9 mouse cellular contexts compared by ENCODE assay signal in genomic region chr8:84454532-84454931, GRCm38 (mm10).
DNase-seq lines count a peak whose midpoint lies in the region; ATAC-seq and TF ChIP-seq lines count a peak whose summit lies in the region.
"Had no signal": no experiment of that assay in that cellular context is flagged by ENCODE, and none has a peak within 500 bp of the region (broad histone marks: within the 10 kb centered on the region; RNA-seq: fewer than 3 reads in every experiment).

No protein-coding gene starts in this region.

- WGBS in hindbrain, embryonic 10.5 days, result 39% methylated on average over 6 of the region's 6 CpGs
- WGBS in hindbrain, embryonic 16.5 days, result 56% methylated on average over 6 of the region's 6 CpGs
- WGBS in hindbrain, embryonic 13.5 days, result 44% methylated on average over 6 of the region's 6 CpGs
- WGBS in lung, postnatal 0 days, result 26% methylated on average over 6 of the region's 6 CpGs

- 0 out of 2 replicates have a peak, but pooled peaks cover 5% of the 10 kb centered on the region for H3K36me3 ChIP-seq in hindbrain, embryonic 10.5 days
- H3K36me3 ChIP-seq in hindbrain, embryonic 16.5 days (ENCODE audit: control insufficient read depth, insufficient read depth, low read length), result no peaks in the 10 kb centered on the region
- H3K36me3 ChIP-seq in ES-E14 (ENCODE audit: control insufficient read depth, insufficient read depth, low read length, poor library complexity, severe bottlenecking), result 0 out of 2 replicates have a peak, but pooled peaks cover 2% of the 10 kb centered on the region
- H3K36me3 ChIP-seq in hindbrain, embryonic 13.5 days, result peaks cover 13% of the 10 kb centered on the region
- no peaks in the 10 kb centered on the region for H3K36me3 ChIP-seq in lung, postnatal 0 days (ENCODE audit: insufficient read depth, low read length)
- H3K36me3 ChIP-seq: stomach, embryonic 15.5 days had no signal

- peaks cover 21% of the 10 kb centered on the region for H3K4me1 ChIP-seq in hindbrain, embryonic 10.5 days (replicated peaks)
- H3K4me1 ChIP-seq in hindbrain, embryonic 16.5 days (ENCODE audit: control insufficient read depth, insufficient read depth, low read depth, low read length), result peaks cover 5% of the 10 kb centered on the region
- H3K4me1 ChIP-seq in ES-E14 (ENCODE audit: control insufficient read depth in 2 of 2, insufficient read depth in 2 of 2, low read length in 2 of 2, poor library complexity in 1 of 2), result peaks cover 0 to 6% of the 10 kb centered on the region in 2 experiments; a peak in 2 of 4 replicates
- peaks cover 20% of the 10 kb centered on the region for H3K4me1 ChIP-seq in hindbrain, embryonic 13.5 days (replicated peaks)
- H3K4me1 ChIP-seq in lung, postnatal 0 days (ENCODE audit: insufficient read depth, low read depth, low read length), result no peaks in the 10 kb centered on the region
- H3K4me1 ChIP-seq: stomach, embryonic 15.5 days had no signal

- H3K9me3 ChIP-seq in hindbrain, embryonic 10.5 days, result no peaks in the 10 kb centered on the region
- H3K9me3 ChIP-seq in hindbrain, embryonic 16.5 days (ENCODE audit: control insufficient read depth, low read length), result no peaks in the 10 kb centered on the region
- no peaks in the 10 kb centered on the region for H3K9me3 ChIP-seq in ES-E14 (ENCODE audit: control insufficient read depth, insufficient read depth, low read depth, low read length)
- H3K9me3 ChIP-seq in hindbrain, embryonic 13.5 days, result no peaks in the 10 kb centered on the region
- no peaks in the 10 kb centered on the region for H3K9me3 ChIP-seq in lung, postnatal 0 days (ENCODE audit: low read length)
- H3K9me3 ChIP-seq: stomach, embryonic 15.5 days had no signal

- H3K4me3 ChIP-seq in hindbrain, embryonic 10.5 days, result no peak overlapping the region
- H3K4me3 ChIP-seq in hindbrain, embryonic 16.5 days (ENCODE audit: low read length), result no peak overlapping the region
- H3K4me3 ChIP-seq in ES-E14 (ENCODE audit: insufficient read depth in 1 of 2, low read depth in 1 of 2, low read length in 2 of 2, poor library complexity in 1 of 2, severe bottlenecking in 1 of 2), result no peak overlapping the region
- H3K4me3 ChIP-seq in hindbrain, embryonic 13.5 days, result no peak overlapping the region
- no peak overlapping the region for H3K4me3 ChIP-seq in lung, postnatal 0 days (ENCODE audit: low read depth, low read length)
- H3K4me3 ChIP-seq: stomach, embryonic 15.5 days had no signal

- H3K4me2 ChIP-seq in hindbrain, embryonic 16.5 days (ENCODE audit: low read length), result no peak overlapping the region
- no peak overlapping the region for H3K4me2 ChIP-seq in hindbrain, embryonic 13.5 days
- H3K4me2 ChIP-seq in lung, postnatal 0 days (replicated peaks; ENCODE audit: low read depth, low read length), result no peak overlapping the region
- H3K4me2 ChIP-seq: stomach, embryonic 15.5 days had no signal

- ATAC-seq in hindbrain, embryonic 16.5 days, result no peak
- no peak for ATAC-seq in hindbrain, embryonic 13.5 days (ENCODE audit: low FRiP score)
- ATAC-seq in lung, postnatal 0 days, result peak; percentile 44; the same call in 1 of the 2 replicates

- no peaks in the 10 kb centered on the region for H3K27me3 ChIP-seq in hindbrain, embryonic 10.5 days (ENCODE audit: insufficient read depth, poor library complexity, severe bottlenecking)
- no peaks in the 10 kb centered on the region for H3K27me3 ChIP-seq in hindbrain, embryonic 16.5 days (replicated peaks; ENCODE audit: control insufficient read depth, insufficient read depth, low read length)
- no peaks in the 10 kb centered on the region for H3K27me3 ChIP-seq in hindbrain, embryonic 13.5 days
- no peaks in the 10 kb centered on the region for H3K27me3 ChIP-seq in lung, postnatal 0 days (replicated peaks; ENCODE audit: insufficient read depth, low read length)
- H3K27me3 ChIP-seq: stomach, embryonic 15.5 days had no signal

- peak; percentile 79 for DNase-seq in hindbrain, embryonic 10.5 days (ENCODE audit: low spot score)
- peak; percentile 45 for DNase-seq in ES-E14 (ENCODE audit: low read depth, low spot score)
- DNase-seq in cerebellum, postnatal 25 days, result peak; percentile 58 to 71
- peak; percentile 64 for DNase-seq in lung, postnatal 0 days (ENCODE audit: low spot score)
- DNase-seq in thymus, postnatal 14 days, result peak; percentile 52
- DNase-seq in frontal cortex, postnatal 14 days (ENCODE audit: low spot score in 2 of 2), result no peak

- in situ Hi-C loops in ES-E14 (cut with MboI; ENCODE audit: low sequenced_read_pairs in 2 of 2, unreplicated experiment in 2 of 2), result no loop called here

- no peak overlapping the region for H3K27ac ChIP-seq in hindbrain, embryonic 10.5 days
- no peak overlapping the region for H3K27ac ChIP-seq in hindbrain, embryonic 16.5 days (ENCODE audit: low read depth, low read length)
- H3K27ac ChIP-seq in ES-E14 (ENCODE audit: insufficient read depth, low read depth, low read length, poor library complexity, severe bottlenecking), result no peak overlapping the region
- 0 out of 2 replicates have a peak overlapping the region, but pooled peaks have one; percentile 3 for H3K27ac ChIP-seq in hindbrain, embryonic 13.5 days
- no peak overlapping the region for H3K27ac ChIP-seq in lung, postnatal 0 days (ENCODE audit: low read length)
- H3K27ac ChIP-seq: stomach, embryonic 15.5 days had no signal

- peak; percentile 60 for TF ChIP-seq CTCF in lung, postnatal 0 days (IDR thresholded peaks at IDR 0.05)

- TF ChIP-seq EP300 in lung, postnatal 0 days (IDR thresholded peaks at IDR 0.05), result no peak

- no peak overlapping the region for H3K9ac ChIP-seq in hindbrain, embryonic 16.5 days (ENCODE audit: low read depth, low read length)
- no peak overlapping the region for H3K9ac ChIP-seq in ES-E14 (ENCODE audit: insufficient read depth, low read depth, low read length, poor library complexity, severe bottlenecking)
- H3K9ac ChIP-seq in hindbrain, embryonic 13.5 days, result no peak overlapping the region
- H3K9ac ChIP-seq in lung, postnatal 0 days (replicated peaks; ENCODE audit: low read depth), result no peak overlapping the region
- H3K9ac ChIP-seq: stomach, embryonic 15.5 days had no signal

TF ChIP-seq in ES-E14, 5 proteins besides CTCF, POLR2A, EP300 and RAD21:
- TF ChIP-seq MAFK (IDR thresholded peaks at IDR 0.05; ENCODE audit: insufficient read depth, low read depth, low read length) (no peak), CHD2 (IDR thresholded peaks at IDR 0.05; ENCODE audit: low read depth, low read length) (no peak)

Comparison
In these comparisons a context has a peak if more than half of its experiments do, and no peak if none do; other contexts are left out.
1. DNase-seq: peak in hindbrain, embryonic 10.5 days (single experiment), ES-E14 (single experiment), cerebellum, postnatal 25 days (2 of 2), lung, postnatal 0 days (single experiment) and thymus, postnatal 14 days (single experiment); none in frontal cortex, postnatal 14 days (0 of 2).